Mouse (Mus musculus) forebrain, embryonic 11.5 days (tissue): ENCODE data around the gene Kars. TPM values are rescaled to one million over a fixed set of nuclear protein-coding genes. Genes with fewer than 3 reads are reported as not detected.

ENCODE experiments used
- ATAC-seq: fragments of 200-750 bp; cut with Nextera tagmentation; replicated peaks from 2 replicates; pipeline ENCODE4 v1.8.0; 2017; ENCODE audit warnings: moderate TSS enrichment; ENCODE audit not compliant: low FRiP score
- DNase-seq: peaks from one replicate; pipeline ENCODE4 v3.0.0-alpha.2; 2017; ENCODE audit warnings: low spot score
- H3K27ac ChIP-seq: fragments of 300-500 bp; sonication (generic); 2 replicates; pipeline ENCODE4 v1.5.1; 2014; ENCODE audit warnings: low read depth, low read length
- H3K27me3 ChIP-seq: fragments of 300-500 bp; sonication (generic); 2 replicates; pipeline ENCODE4 v1.6.1; 2014; ENCODE audit warnings: mild to moderate bottlenecking, low read length, mixed read lengths; ENCODE audit not compliant: control insufficient read depth, insufficient read depth
- H3K36me3 ChIP-seq: fragments of 300-500 bp; sonication (generic); 2 replicates; pipeline ENCODE4 v1.6.1; 2014; ENCODE audit warnings: mild to moderate bottlenecking, low read length, moderate library complexity, mixed read lengths; ENCODE audit not compliant: control insufficient read depth, insufficient read depth
- H3K4me1 ChIP-seq: fragments of 300-500 bp; sonication (generic); replicated peaks from 2 replicates; pipeline ENCODE4 v1.6.1; 2014; ENCODE audit warnings: low read length, mixed read lengths; ENCODE audit not compliant: control insufficient read depth, insufficient read depth
- H3K4me2 ChIP-seq: fragments of 300-500 bp; sonication (generic); 2 replicates; pipeline ENCODE4 v1.6.1; 2014; ENCODE audit warnings: low read depth, mild to moderate bottlenecking, low read length, moderate library complexity, mixed read lengths; ENCODE audit not compliant: severe bottlenecking
- H3K4me3 ChIP-seq: fragments of 300-500 bp; sonication (generic); 2 replicates; pipeline ENCODE4 v1.5.1; 2014; ENCODE audit warnings: low read depth, low read length
- H3K9ac ChIP-seq: fragments of 300-500 bp; sonication (generic); 2 replicates; pipeline ENCODE4 v1.6.1; 2014; ENCODE audit warnings: low read length
- H3K9me3 ChIP-seq: fragments of 300-500 bp; sonication (generic); 2 replicates; pipeline ENCODE4 v1.6.1; 2016; ENCODE audit warnings: low read length, mixed read lengths; ENCODE audit not compliant: control insufficient read depth
- WGBS: fragments of 180-500 bp; shearing (Covaris S2); extraction: QIAGEN DNeasy Blood & Tissue Kit; methylation state at CpG from one replicate; pipeline ENCODE4 v1.1.7; 2014; 5-methylcytosine and 5-hydroxymethylcytosine counted together
- polyA plus RNA-seq: library from polyadenylated mRNA; unstranded; fragments of >200 nt; fragmentation: Nextera tagmentation; extraction: Ambion mirVana; gene quantifications from 2 replicates; pipeline ENCODE4 v1.2.1, GENCODE M21; 2014

Gene Kars
- polyA plus RNA-seq, 1 experiment from 2014 or later = 261 TPM

DNA sequence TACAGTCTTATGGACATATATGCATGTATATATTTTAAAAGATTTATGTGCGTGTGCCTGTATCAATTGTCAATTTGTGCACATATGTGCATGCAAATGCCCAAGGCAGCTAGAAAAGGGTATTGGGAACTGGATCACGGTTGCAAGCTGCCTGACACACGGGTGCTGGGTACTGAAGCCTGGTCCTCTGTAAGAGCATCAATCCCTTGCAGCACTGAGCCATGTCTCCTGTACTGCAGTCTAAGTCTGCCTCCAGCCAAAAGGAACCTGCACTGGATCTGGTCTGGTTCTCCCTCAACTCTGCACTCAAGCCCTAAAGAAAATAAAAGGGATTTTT is 18.5 kb downstream of the Kars start:
- peak overlapping the region; percentile 74; the same call in 1 of the 2 replicates for H3K4me2 ChIP-seq
- WGBS = 81% methylated on average over 3 of the region's 3 CpGs
- H3K9me3 ChIP-seq = no peaks in the 10 kb centered on the region
- peaks cover 21% of the 10 kb centered on the region for H3K36me3 ChIP-seq
- no peak overlapping the region for H3K27ac ChIP-seq
- H3K9ac ChIP-seq = no peak overlapping the region
- H3K4me1 ChIP-seq = no peaks in the 10 kb centered on the region; the same call in 1 of the 2 replicates
- ATAC-seq (no peak), DNase-seq (no peak)
- no peak overlapping the region for H3K4me3 ChIP-seq
- no peaks in the 10 kb centered on the region for H3K27me3 ChIP-seq

DNA sequence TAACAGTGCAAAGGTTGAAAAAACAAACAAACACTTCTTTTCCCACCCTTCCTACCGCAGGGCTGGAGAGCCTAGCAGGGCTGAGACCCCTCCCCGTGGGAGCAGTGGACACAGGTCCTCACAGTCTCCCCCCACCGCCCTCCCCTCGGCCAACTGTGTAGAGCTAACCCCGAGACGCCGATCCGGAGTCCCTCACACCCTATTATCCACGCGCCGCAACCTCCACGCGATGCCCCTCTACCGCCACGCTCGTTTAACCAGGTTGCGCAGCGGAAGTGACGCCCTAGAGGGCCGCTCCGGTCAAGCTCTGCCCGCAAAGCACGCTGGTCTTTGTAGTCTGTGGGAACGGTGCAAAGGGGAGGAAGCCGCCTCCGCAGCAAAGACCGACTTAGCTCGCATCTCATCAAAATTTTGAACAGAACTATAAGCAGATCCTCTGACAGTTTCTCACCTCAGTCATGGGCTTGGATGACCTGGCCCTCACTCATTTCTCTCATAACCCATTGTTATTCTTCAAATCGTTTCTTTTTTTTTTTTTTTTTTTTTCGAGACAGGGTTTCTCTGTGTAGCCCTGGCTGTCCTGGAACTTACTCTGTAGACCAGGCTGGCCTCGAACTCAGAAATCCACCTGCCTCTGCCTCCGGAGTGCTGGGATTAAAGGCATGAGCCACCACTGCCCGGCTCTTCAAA is 19.0 kb downstream of the Kars start, which contains the start of gene Adat1:
Gene Adat1, minus strand, starts transcription at position 290 of the 690 bp plus-strand sequence.
- DNase-seq = peak; percentile 91
- H3K36me3 ChIP-seq = peaks cover 17% of the 10 kb centered on the region
- H3K27ac ChIP-seq = no peak within 1 kb of the TSS

DNA sequence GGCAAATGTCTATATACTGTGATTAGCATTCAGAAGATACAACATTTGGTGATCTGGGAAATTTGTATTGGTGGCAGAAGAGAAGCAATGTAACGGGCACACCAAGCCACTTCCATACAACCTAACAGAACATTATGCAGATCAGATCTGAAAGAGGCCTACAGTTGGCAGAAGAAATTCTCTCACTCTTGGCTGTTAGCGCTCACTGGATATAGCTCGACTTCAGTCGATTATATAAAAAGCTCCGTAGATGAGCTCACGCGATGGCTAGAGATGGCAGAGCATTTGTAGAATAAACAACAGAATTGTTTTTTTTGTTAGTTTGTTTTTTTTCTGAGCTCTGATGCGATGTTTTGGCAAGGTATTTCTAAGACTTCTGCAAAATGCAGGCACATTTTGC is 19.8 kb downstream of the Kars start:
- DNase-seq (no peak), ATAC-seq (no peak)
- Histone ChIP-seq H3K36me3 (peaks cover 17% of the 10 kb centered on the region), H3K27me3 (no peaks in the 10 kb centered on the region), H3K4me1 (no peaks in the 10 kb centered on the region; the same call in 1 of the 2 replicates), H3K9me3 (no peaks in the 10 kb centered on the region), H3K4me3 (peak overlapping the region; percentile 74), H3K27ac (no peak overlapping the region), H3K4me2 (peak overlapping the region; percentile 74), H3K9ac (peak overlapping the region; percentile 82)
- WGBS = 73% methylated on average over 8 of the region's 8 CpGs

More for the DNA sequence above, 19.0 kb downstream of the Kars start, which contains the start of gene Adat1:
- Histone ChIP-seq H3K9ac (peak within 1 kb of the TSS; percentile 82), H3K27me3 (no peaks in the 10 kb centered on the region), H3K4me1 (no peaks in the 10 kb centered on the region; the same call in 1 of the 2 replicates), H3K9me3 (no peaks in the 10 kb centered on the region), H3K4me3 (peak within 1 kb of the TSS; percentile 74), H3K4me2 (peak within 1 kb of the TSS; percentile 74)
- peak; percentile 95 for ATAC-seq
- WGBS = 3% methylated on average over 32 of the region's 33 CpGs

DNA sequence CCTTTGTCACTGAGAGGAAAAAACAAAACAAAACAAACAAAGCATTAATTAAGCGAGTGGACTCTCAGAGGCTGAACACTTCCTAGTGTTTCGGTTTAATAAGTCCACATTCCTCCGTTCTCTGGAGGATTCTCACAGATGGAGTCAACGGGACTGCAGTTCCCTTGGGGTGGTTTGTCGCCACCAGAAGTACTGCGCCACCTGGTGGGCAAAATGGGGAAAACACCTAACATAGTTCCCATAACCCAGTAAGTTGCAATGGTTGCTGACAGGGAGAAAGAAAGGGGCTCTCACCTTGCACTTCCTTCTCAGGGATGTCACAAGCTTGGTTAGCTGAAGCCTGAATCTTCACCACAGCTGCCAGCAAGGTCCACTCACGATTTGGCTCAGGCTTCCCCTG is 21.2 kb downstream of the Kars start:
- Histone ChIP-seq H3K27me3 (no peaks in the 10 kb centered on the region), H3K4me2 (no peak overlapping the region), H3K27ac (no peak overlapping the region), H3K4me3 (no peak overlapping the region), H3K9me3 (no peaks in the 10 kb centered on the region), H3K9ac (no peak overlapping the region), H3K36me3 (peaks cover 14% of the 10 kb centered on the region), H3K4me1 (no peaks in the 10 kb centered on the region; the same call in 1 of the 2 replicates)
- no peak; the same call in 1 of the 2 replicates for ATAC-seq
- DNase-seq = peak; percentile 85
- 21% methylated on average over 7 of the region's 7 CpGs for WGBS

DNA sequence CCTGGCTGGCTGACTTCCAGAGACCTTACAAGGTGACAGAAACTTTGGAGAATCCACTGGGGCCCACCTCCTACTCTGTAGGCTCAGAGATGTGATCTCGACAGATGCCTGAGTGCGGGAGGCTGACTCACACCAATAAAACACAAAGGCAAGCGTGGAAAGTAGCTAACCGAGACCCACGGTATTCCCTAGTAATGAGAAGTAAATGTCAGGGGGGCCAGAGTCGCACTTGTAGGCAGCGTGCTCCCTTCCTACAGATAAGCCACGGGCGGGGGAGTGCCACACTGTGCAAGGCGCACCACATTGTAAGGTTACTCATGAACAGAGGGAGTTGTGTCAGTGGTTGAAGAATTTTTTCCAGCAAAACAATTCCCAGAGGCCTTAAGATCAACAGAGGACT is 26.6 kb downstream of the Kars start:
- Histone ChIP-seq H3K27me3 (no peaks in the 10 kb centered on the region), H3K9ac (no peak overlapping the region), H3K27ac (no peak overlapping the region), H3K4me3 (no peak overlapping the region), H3K4me1 (no peaks in the 10 kb centered on the region), H3K9me3 (no peaks in the 10 kb centered on the region), H3K36me3 (peaks cover 3% of the 10 kb centered on the region; the same call in 1 of the 2 replicates), H3K4me2 (no peak overlapping the region)
- no peak for ATAC-seq
- WGBS = 90% methylated on average over 10 of the region's 10 CpGs
- no peak for DNase-seq

DNA sequence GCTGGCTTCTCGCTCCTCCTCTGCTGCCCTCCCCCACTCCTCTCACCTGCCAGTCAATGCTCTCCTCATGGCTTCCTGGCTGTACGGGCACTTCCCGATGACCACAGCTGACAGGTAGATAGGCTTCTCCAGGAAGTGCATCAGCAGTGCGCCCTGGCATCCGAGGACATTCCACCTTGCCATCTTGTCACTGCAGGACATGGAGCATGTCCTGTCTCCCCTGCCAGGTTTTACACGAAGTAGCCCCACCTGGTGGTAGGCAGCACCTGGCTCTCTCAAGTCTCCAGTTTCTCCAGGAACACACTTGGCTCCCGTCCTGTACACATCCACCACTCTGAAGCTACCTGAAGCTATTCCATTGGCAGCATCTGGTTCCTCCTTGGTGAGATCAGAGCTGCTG is 29.0 kb downstream of the Kars start:
- Histone ChIP-seq H3K36me3 (no peaks in the 10 kb centered on the region; the same call in 1 of the 2 replicates), H3K4me2 (no peak overlapping the region), H3K27me3 (no peaks in the 10 kb centered on the region), H3K4me3 (no peak overlapping the region), H3K4me1 (no peaks in the 10 kb centered on the region), H3K9ac (no peak overlapping the region), H3K27ac (no peak overlapping the region), H3K9me3 (no peaks in the 10 kb centered on the region)
- no peak for DNase-seq
- 82% methylated on average over 7 of the region's 7 CpGs for WGBS
- ATAC-seq = no peak

DNA sequence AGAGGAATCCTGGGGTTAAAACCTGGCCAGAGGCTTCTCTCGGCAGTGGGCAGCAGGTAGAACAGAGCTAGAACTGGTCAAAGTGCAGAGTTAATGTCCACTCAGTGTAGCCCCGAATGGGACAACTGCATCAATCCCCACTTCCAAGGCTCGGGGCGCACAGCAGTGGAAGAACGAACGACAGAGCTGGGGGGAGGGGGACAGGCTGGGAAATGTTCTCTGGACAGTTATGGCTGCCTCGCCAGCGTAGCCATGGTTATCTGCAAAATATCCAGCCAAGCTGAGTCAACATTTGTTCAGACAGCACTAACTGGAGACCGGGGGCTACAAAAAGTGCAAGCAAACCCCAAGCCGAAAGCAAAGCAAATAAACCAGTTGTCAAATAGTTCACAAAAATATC is 33.0 kb downstream of the Kars start:
- Histone ChIP-seq H3K27me3 (no peaks in the 10 kb centered on the region), H3K36me3 (no peaks in the 10 kb centered on the region; the same call in 1 of the 2 replicates), H3K9ac (no peak overlapping the region), H3K27ac (no peak overlapping the region), H3K4me2 (no peak overlapping the region), H3K4me1 (no peaks in the 10 kb centered on the region), H3K4me3 (no peak overlapping the region), H3K9me3 (no peaks in the 10 kb centered on the region; the same call in 1 of the 2 replicates)
- DNase-seq (no peak), ATAC-seq (no peak)
- WGBS = 90% methylated on average over 10 of the region's 10 CpGs

DNA sequence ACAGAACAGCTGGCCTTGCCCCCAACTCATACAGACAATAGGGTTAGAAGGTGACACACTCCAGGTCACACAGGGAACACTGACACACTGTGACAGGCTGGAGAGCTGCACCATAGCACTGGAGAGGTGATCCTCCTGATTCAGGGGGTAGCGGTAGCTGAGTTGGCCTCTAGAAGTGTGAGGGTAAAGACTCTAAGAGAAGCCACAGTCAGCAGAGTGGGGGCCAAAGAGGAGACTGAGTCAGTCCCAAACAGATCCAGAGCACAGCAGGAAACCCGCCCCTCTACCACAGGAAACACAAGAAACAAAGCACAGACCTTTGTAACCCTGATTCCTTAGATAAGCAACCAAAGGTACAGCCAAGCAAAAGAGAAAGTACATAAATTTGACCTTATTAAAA is 34.8 kb downstream of the Kars start:
- no peak overlapping the region for H3K9ac ChIP-seq
- ATAC-seq = no peak
- no peaks in the 10 kb centered on the region; the same call in 1 of the 2 replicates for H3K36me3 ChIP-seq

DNA sequence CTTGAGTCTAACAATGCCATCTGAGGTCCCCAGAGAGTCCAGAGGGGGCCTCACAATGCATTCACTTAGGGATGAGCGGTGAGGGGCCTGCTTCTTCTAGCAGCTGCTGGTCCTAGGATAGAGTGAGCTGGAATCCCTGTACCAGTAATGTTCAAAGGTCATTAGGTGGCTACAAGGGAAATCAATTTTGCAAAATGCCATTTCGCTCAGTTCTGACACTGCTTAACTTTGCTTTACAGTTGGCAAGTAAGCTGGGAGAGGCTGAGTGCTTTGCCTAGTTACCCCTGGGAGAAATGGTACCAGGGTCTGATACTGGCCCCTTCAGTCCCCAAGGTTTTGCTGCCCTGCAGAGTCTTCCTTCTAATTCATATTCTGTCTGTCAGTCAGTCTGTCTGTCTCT is 35.4 kb downstream of the Kars start:
- H3K4me1 ChIP-seq = no peaks in the 10 kb centered on the region
- no peak overlapping the region for H3K27ac ChIP-seq
- no peak overlapping the region for H3K4me2 ChIP-seq
- WGBS = 97% methylated on average over 2 of the region's 2 CpGs
- no peak overlapping the region for H3K9ac ChIP-seq
- DNase-seq (no peak), ATAC-seq (no peak)
- H3K27me3 ChIP-seq = no peaks in the 10 kb centered on the region
- no peak overlapping the region for H3K4me3 ChIP-seq
- H3K36me3 ChIP-seq = no peaks in the 10 kb centered on the region; the same call in 1 of the 2 replicates
- no peaks in the 10 kb centered on the region; the same call in 1 of the 2 replicates for H3K9me3 ChIP-seq

More for the DNA sequence above, 34.8 kb downstream of the Kars start:
- no peak overlapping the region for H3K4me3 ChIP-seq
- no peak overlapping the region for H3K27ac ChIP-seq
- H3K4me1 ChIP-seq = no peaks in the 10 kb centered on the region
- no peaks in the 10 kb centered on the region; the same call in 1 of the 2 replicates for H3K9me3 ChIP-seq
- WGBS = 86% methylated on average over 2 of the region's 2 CpGs
- DNase-seq = no peak
- no peaks in the 10 kb centered on the region for H3K27me3 ChIP-seq
- no peak overlapping the region for H3K4me2 ChIP-seq
